Comparison of ENCODE assay signal across 34 mouse cellular contexts in the genomic region with DNA sequence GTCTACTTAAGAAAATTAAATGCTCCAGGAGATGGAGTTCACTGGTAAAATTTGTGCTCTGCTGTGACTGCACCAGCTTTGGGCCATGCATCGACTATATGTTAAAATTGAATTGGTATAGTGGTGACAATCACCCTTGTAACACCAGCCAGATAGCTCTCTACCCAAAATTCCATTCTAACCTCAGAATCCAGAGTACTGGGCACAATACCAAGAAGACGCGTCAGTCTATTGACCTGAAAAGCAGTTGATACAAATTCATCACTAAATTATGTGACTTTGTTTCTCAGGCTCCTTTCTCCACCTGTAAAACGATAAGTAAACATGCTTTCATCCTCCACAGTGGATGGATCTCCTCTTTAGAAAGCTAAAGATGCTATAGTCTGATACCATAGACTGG.
"Had no signal": no experiment of that assay in that cellular context is flagged by ENCODE, and none has a peak within 500 bp of the region (broad histone marks: within the 10 kb centered on the region; RNA-seq: fewer than 3 reads in every experiment).

No protein-coding gene starts in this region.

- H3K4me2 ChIP-seq: heart, embryonic 12.5 days; heart, embryonic 13.5 days; heart, embryonic 15.5 days; hindbrain, embryonic 12.5 days; hindbrain, embryonic 13.5 days; hindbrain, embryonic 14.5 days; hindbrain, embryonic 15.5 days; intestine, embryonic 15.5 days; kidney, embryonic 15.5 days had no signal

- ATAC-seq: hindbrain, embryonic 16.5 days; hindbrain, postnatal 0 days; inflammation-experienced regulatory T-cells, adult 6 months; intestine, embryonic 15.5 days; intestine, embryonic 16.5 days; intestine, postnatal 0 days had no signal

- H3K4me3 ChIP-seq: heart, embryonic 12.5 days; heart, embryonic 13.5 days; heart, embryonic 15.5 days; hindbrain, embryonic 10.5 days; hindbrain, embryonic 12.5 days; hindbrain, embryonic 13.5 days; hindbrain, embryonic 15.5 days; intestine, embryonic 15.5 days; kidney, embryonic 15.5 days; layer of hippocampus, adult 2 months; left cerebral cortex, adult 2 months had no signal

- H3K9ac ChIP-seq: heart, embryonic 12.5 days; heart, embryonic 13.5 days; heart, embryonic 15.5 days; hindbrain, embryonic 12.5 days; hindbrain, embryonic 13.5 days; hindbrain, embryonic 14.5 days; hindbrain, embryonic 15.5 days; intestine, embryonic 15.5 days; kidney, embryonic 15.5 days had no signal

- H3K27me3 ChIP-seq: heart, embryonic 12.5 days; heart, embryonic 13.5 days; heart, embryonic 15.5 days; hindbrain, embryonic 12.5 days; hindbrain, embryonic 13.5 days; hindbrain, embryonic 15.5 days; intestine, embryonic 15.5 days; kidney, embryonic 15.5 days had no signal

- H3K9me3 ChIP-seq: heart, embryonic 12.5 days; heart, embryonic 13.5 days; heart, embryonic 15.5 days; hindbrain, embryonic 10.5 days; hindbrain, embryonic 12.5 days; hindbrain, embryonic 13.5 days; hindbrain, embryonic 15.5 days; intestine, embryonic 15.5 days; kidney, embryonic 15.5 days had no signal

- H3K36me3 ChIP-seq: heart, embryonic 12.5 days; heart, embryonic 13.5 days; heart, embryonic 15.5 days; hindbrain, embryonic 10.5 days; hindbrain, embryonic 12.5 days; hindbrain, embryonic 13.5 days; hindbrain, embryonic 15.5 days; intestine, embryonic 15.5 days had no signal

- H3K27ac ChIP-seq: heart, embryonic 13.5 days; heart, embryonic 15.5 days; hindbrain, embryonic 10.5 days; hindbrain, embryonic 12.5 days; hindbrain, embryonic 13.5 days; hindbrain, embryonic 14.5 days; hindbrain, embryonic 15.5 days; hindbrain, postnatal 0 days; intestine, embryonic 15.5 days; kidney, embryonic 15.5 days; kidney, postnatal 0 days; layer of hippocampus, adult 2 months; left cerebral cortex, adult 2 months had no signal

- DNase-seq: heart, postnatal 10 days; heart, postnatal 14 days; heart, postnatal 36 days; heart, postnatal 4 days; kidney, adult 11 months; kidney, adult 18-20 months; kidney, adult 2 months; kidney, adult 8-10 months; kidney, adult 9 months; kidney, postnatal 10 days; kidney, postnatal 14 days; kidney, postnatal 25 days; kidney, postnatal 36 days; kidney, postnatal 4 days; layer of hippocampus, adult 9-11 months; layer of hippocampus, postnatal 36 days had no signal

- H3K4me1 ChIP-seq: hindbrain, embryonic 10.5 days; hindbrain, embryonic 12.5 days; hindbrain, embryonic 13.5 days; hindbrain, embryonic 15.5 days; intestine, embryonic 15.5 days; kidney, embryonic 15.5 days had no signal
